Mouse (Mus musculus): ENCODE measurements around the gene Atp8a2. TPM values are rescaled to one million over a fixed set of nuclear protein-coding genes. Genes with fewer than 3 reads are reported as not detected.

Atp8a2 gene
- polyA plus RNA-seq, 1 experiment from 2014 or later: 1.2 TPM

GRCm38 (mm10) chr14:60181306-60181705 is 15.7 kb downstream of the Atp8a2 start:
- Histone ChIP-seq H3K4me1 (peaks cover 13% of the 10 kb centered on the region), H3K9ac (no peak overlapping the region), H3K4me2 (no peak overlapping the region), H3K9me3 (replicated peaks) (no peaks in the 10 kb centered on the region), H3K27ac (no peak overlapping the region), H3K27me3 (peaks cover 33% of the 10 kb centered on the region), H3K36me3 (no peaks in the 10 kb centered on the region), H3K4me3 (replicated peaks) (no peak overlapping the region)
- ATAC-seq (replicated peaks; ENCODE audit: low FRiP score): no peak
- WGBS: 92% methylated on average over 2 of the region's 2 CpGs

- peaks cover 13% of the 10 kb centered on the region for H3K4me1 ChIP-seq
Measured at GRCm38 (mm10) chr14:60178571-60178955, 18.4 kb downstream of the Atp8a2 start.

GRCm38 (mm10) chr14:60177614-60178570 is 19.1 kb downstream of the Atp8a2 start:
- peak overlapping the region; percentile 76 for H3K4me3 ChIP-seq (replicated peaks)
- H3K9me3 ChIP-seq (replicated peaks): no peaks in the 10 kb centered on the region
- no peak overlapping the region for H3K27ac ChIP-seq
- H3K4me2 ChIP-seq: peak overlapping the region; percentile 99
- peaks cover 13% of the 10 kb centered on the region for H3K4me1 ChIP-seq
- peak; percentile 43 for ATAC-seq (replicated peaks; ENCODE audit: low FRiP score)
- no peaks in the 10 kb centered on the region for H3K36me3 ChIP-seq
- H3K27me3 ChIP-seq: peaks cover 53% of the 10 kb centered on the region
- peak overlapping the region; percentile 64 for H3K9ac ChIP-seq
- 20% methylated on average over 35 of the region's 37 CpGs for WGBS

More at GRCm38 (mm10) chr14:60178571-60178955, 18.4 kb downstream of the Atp8a2 start:
- Histone ChIP-seq H3K4me3 (replicated peaks) (no peak overlapping the region), H3K9me3 (replicated peaks) (no peaks in the 10 kb centered on the region), H3K27me3 (peaks cover 52% of the 10 kb centered on the region), H3K4me2 (peak overlapping the region; percentile 99; the same call in 1 of the 2 replicates), H3K36me3 (no peaks in the 10 kb centered on the region), H3K9ac (no peak overlapping the region), H3K27ac (no peak overlapping the region)
- WGBS: 26% methylated on average over 2 of the region's 2 CpGs
- ATAC-seq (replicated peaks; ENCODE audit: low FRiP score): no peak

GRCm38 (mm10) chr14:60176891-60177613 is 19.9 kb downstream of the Atp8a2 start:
- no peak overlapping the region for H3K27ac ChIP-seq
- H3K4me3 ChIP-seq (replicated peaks): peak overlapping the region; percentile 76
- H3K27me3 ChIP-seq: peaks cover 61% of the 10 kb centered on the region
- H3K4me1 ChIP-seq: peaks cover 13% of the 10 kb centered on the region
- H3K4me2 ChIP-seq: peak overlapping the region; percentile 99
- peak; percentile 76 for ATAC-seq (replicated peaks; ENCODE audit: low FRiP score)
- H3K9me3 ChIP-seq (replicated peaks): no peaks in the 10 kb centered on the region
- peak overlapping the region; percentile 64 for H3K9ac ChIP-seq
- under 1% methylated on average over 71 of the region's 84 CpGs for whole genome bisulfite sequencing
- no peaks in the 10 kb centered on the region for H3K36me3 ChIP-seq

GRCm38 (mm10) chr14:60176469-60176890 is 20.5 kb downstream of the Atp8a2 start:
- Histone ChIP-seq H3K27ac (no peak overlapping the region), H3K9me3 (replicated peaks) (no peaks in the 10 kb centered on the region), H3K9ac (peak overlapping the region; percentile 64; the same call in 1 of the 2 replicates), H3K4me2 (peak overlapping the region; percentile 99), H3K27me3 (peaks cover 65% of the 10 kb centered on the region), H3K4me1 (peaks cover 13% of the 10 kb centered on the region), H3K36me3 (no peaks in the 10 kb centered on the region), H3K4me3 (replicated peaks) (peak overlapping the region; percentile 76)
- WGBS: 34% methylated on average over 9 of the region's 9 CpGs
- no peak for ATAC-seq (replicated peaks; ENCODE audit: low FRiP score)

GRCm38 (mm10) chr14:60172286-60173055 is 24.5 kb downstream of the Atp8a2 start:
- ATAC-seq (replicated peaks; ENCODE audit: low FRiP score): no peak
- Histone ChIP-seq H3K4me1 (peaks cover 5% of the 10 kb centered on the region; the same call in 1 of the 2 replicates), H3K9ac (no peak overlapping the region), H3K4me3 (replicated peaks) (no peak overlapping the region), H3K36me3 (no peaks in the 10 kb centered on the region), H3K9me3 (replicated peaks) (no peaks in the 10 kb centered on the region), H3K27me3 (peaks cover 49% of the 10 kb centered on the region), H3K4me2 (no peak overlapping the region), H3K27ac (no peak overlapping the region)
- WGBS: 58% methylated on average over 12 of the region's 12 CpGs

- Histone ChIP-seq H3K36me3 (no peaks in the 10 kb centered on the region), H3K9ac (no peak overlapping the region), H3K4me3 (replicated peaks) (no peak overlapping the region), H3K27ac (no peak overlapping the region), H3K9me3 (replicated peaks) (no peaks in the 10 kb centered on the region), H3K4me2 (no peak overlapping the region), H3K27me3 (peaks cover 36% of the 10 kb centered on the region), H3K4me1 (no peaks in the 10 kb centered on the region)
- 51% methylated on average over 16 of the region's 16 CpGs for WGBS
- no peak for ATAC-seq (replicated peaks; ENCODE audit: low FRiP score)
Measured at GRCm38 (mm10) chr14:60170845-60171610, 26.0 kb downstream of the Atp8a2 start.

- H3K9ac ChIP-seq: no peak overlapping the region
- ATAC-seq (replicated peaks; ENCODE audit: low FRiP score): no peak
- H3K9me3 ChIP-seq (replicated peaks): no peaks in the 10 kb centered on the region
- H3K27ac ChIP-seq: no peak overlapping the region
- H3K4me3 ChIP-seq (replicated peaks): no peak overlapping the region
- H3K36me3 ChIP-seq: no peaks in the 10 kb centered on the region
- WGBS: 88% methylated on average over 3 of the region's 3 CpGs
- H3K4me2 ChIP-seq: no peak overlapping the region
- H3K27me3 ChIP-seq: no peaks in the 10 kb centered on the region
- H3K4me1 ChIP-seq: no peaks in the 10 kb centered on the region
Measured at GRCm38 (mm10) chr14:60163367-60163766, 33.6 kb downstream of the Atp8a2 start.

- Histone ChIP-seq H3K27ac (no peak overlapping the region), H3K27me3 (no peaks in the 10 kb centered on the region), H3K4me1 (no peaks in the 10 kb centered on the region), H3K36me3 (no peaks in the 10 kb centered on the region), H3K9me3 (replicated peaks) (no peaks in the 10 kb centered on the region), H3K9ac (no peak overlapping the region), H3K4me3 (replicated peaks) (no peak overlapping the region), H3K4me2 (no peak overlapping the region)
- 80% methylated on average over 11 of the region's 11 CpGs for WGBS
- no peak for ATAC-seq (replicated peaks; ENCODE audit: low FRiP score)
Measured at GRCm38 (mm10) chr14:60152373-60152772, 44.6 kb downstream of the Atp8a2 start.

- 55% methylated on average over 3 of the region's 3 CpGs for WGBS
- no peak for ATAC-seq (replicated peaks; ENCODE audit: low FRiP score)
- no peak overlapping the region for H3K4me2 ChIP-seq
Measured at GRCm38 (mm10) chr14:60148893-60149292, 48.1 kb downstream of the Atp8a2 start.

GRCm38 (mm10) chr14:60143234-60143633 is 53.7 kb downstream of the Atp8a2 start:
- Histone ChIP-seq H3K4me2 (no peak overlapping the region), H3K27me3 (no peaks in the 10 kb centered on the region), H3K36me3 (no peaks in the 10 kb centered on the region), H3K4me1 (no peaks in the 10 kb centered on the region), H3K4me3 (replicated peaks) (no peak overlapping the region), H3K9me3 (replicated peaks) (no peaks in the 10 kb centered on the region), H3K9ac (no peak overlapping the region), H3K27ac (no peak overlapping the region)
- no peak for ATAC-seq (replicated peaks; ENCODE audit: low FRiP score)
- 86% methylated on average over 10 of the region's 10 CpGs for WGBS

More at GRCm38 (mm10) chr14:60148893-60149292, 48.1 kb downstream of the Atp8a2 start:
- H3K36me3 ChIP-seq: no peaks in the 10 kb centered on the region
- H3K4me1 ChIP-seq: no peaks in the 10 kb centered on the region
- no peaks in the 10 kb centered on the region for H3K9me3 ChIP-seq (replicated peaks)
- H3K27me3 ChIP-seq: no peaks in the 10 kb centered on the region
- H3K4me3 ChIP-seq (replicated peaks): no peak overlapping the region
- H3K9ac ChIP-seq: no peak overlapping the region
- no peak overlapping the region for H3K27ac ChIP-seq

All from kidney, embryonic 15.5 days (tissue).